Mouse (Mus musculus): ENCODE data around the gene Myh9.
"Not testable (repeated sequence)": the region's sequence is repeated elsewhere in the genome, so short reads cannot be mapped to it uniquely, and the experiment has no call there.

The Myh9 gene

DNA sequence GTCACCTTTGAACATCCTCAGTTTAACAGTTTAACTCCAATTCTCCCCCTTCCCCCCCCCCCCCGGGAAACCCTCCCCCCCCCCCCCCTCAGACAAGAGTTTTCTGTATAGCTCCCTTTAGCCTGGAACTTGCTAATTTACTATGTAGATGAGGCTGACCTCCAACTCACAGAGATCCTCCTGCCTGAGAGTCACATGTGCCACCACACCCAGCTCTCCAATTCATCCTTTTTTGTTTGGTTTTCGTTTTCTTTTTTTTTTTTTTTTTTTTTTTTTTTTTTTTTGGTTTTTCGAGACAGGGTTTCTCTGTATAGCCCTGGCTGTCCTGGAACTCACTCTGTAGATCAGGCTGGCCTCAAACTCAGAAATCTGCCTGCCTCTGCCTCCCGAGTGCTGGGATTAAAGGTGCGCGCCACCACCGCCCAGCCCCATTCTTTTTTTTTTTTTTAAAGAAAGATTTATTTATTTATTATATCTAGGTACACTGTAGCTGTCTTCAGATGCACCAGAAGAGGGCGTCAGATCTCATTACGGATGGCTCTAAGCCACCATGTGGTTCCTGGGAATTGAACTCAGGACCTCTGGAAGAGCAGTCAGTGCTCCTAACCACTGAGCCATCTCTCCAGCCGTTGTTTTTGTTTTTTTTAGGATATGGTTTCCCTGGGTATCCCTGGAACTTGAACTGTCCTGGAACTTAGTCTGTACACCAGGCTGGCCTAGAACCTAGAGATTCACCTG lies 25.4 kb upstream of the Myh9 start:
- DNase-seq: not testable (repeated sequence)

DNA sequence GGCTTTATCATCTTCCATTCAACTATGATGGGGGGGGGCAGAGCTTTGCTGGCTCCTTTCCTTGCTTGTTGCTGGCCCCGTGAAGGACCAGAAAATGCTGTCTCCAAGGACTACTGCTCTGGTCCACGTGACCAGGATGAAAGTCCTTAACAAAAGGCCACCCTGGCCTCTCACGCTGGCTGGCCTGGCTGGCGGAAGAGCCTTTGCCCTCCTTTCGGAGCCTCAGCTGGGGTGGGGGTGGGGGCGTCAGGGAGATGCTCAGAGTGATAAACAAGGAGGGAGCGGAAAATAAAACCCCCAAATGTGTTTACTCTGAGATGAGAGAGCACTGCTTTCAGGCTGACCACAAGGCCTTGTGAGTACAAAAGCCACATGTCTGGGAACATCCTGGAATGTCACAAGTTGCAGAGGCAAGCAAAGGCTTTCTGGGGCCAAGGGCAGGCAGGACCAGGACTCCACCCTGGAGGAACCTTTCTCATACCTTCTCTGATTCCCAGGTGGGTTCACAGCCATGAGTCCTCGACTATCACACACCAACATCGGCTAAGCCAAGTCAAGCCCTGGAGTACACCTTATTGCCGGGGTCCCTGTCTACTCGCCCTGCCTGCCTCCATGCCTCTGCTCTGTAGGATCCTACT lies 24.7 kb upstream of the Myh9 start:
- DNase-seq: peak in 1 of 2 experiments; percentile 37

DNA sequence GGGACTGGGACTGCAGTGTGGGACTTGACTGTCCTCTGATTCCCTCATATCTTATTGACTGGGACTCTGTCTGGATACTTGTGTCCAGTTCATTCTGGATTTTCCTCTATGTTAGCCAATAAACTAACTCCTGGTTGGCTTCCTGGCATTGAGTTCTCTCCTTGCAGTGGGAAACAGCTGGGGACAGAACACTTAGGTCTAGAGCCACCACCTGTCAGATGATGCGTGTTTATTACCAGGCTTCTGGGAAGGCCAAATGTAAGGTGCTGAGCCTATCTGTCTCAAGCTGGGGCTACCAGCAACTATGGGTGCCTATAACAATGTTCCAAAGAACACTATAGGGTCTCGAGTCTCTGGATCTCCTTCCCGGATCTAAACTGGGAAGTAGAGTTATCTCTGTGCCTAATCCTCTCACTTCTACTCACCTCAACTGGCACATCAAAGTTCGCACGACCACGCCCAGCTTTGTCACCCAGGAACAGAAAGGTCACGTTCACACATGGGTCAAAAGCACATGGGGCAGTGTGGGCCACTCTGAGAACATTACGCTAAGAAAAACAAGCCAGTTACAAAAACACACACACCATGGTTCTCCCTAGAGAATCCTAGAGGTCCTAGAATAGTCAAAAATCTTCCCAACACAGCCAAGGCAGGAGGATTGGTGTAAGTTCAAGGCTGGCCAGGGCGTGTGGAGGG lies 22.2 kb upstream of the Myh9 start:
- DNase-seq: no peak

DNA sequence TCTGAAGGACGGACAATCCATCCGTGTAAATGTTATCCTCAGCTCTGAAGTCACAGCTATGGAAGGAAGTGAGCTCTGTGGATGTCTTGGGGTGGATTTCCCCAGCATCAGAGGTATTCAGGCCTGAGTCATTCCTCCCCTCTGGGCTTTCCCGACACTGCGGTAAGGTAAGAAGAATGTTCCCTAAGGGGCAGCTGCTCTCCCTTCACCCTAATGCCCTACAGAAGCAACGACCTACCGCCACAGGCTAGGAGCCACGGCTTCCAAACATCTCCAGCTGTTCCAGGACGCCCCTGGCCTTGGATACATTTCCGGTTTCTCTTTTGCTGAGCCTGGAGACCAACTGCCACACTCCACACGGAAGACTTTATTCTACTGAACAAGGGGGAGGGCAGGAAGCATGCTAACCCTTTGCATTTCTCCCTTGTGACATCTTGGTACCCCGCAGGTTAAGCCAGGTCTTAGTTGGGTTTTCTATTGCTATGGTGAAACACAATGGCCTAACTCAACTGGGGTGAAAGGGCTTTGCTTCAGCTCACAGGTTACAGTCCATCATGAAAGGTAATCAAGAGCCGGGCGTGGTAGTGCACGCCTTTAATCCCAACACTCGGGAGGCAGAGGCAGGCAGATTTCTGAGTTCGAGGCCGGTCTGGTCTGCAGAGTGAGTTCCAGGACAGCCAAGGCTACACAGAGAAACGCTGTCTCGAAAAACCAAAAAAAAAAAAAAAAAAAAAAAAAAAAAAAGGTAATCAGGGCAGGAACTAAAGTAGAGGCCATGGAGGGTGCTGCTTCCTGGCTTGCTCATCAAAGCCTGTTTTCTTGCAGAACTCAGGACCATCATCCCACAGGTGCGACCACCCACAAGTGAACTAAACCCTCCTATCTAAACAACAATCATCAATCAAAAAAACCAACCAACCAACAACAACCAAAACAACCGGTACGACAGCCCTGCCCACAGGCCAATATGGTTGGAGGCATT lies 21.3 kb upstream of the Myh9 start:
- no peak for DNase-seq

- DNase-seq: no peak
These were observed 18.2 kb upstream of the Myh9 start for GRCm38 (mm10) chr15:77860081-77860665.

DNA sequence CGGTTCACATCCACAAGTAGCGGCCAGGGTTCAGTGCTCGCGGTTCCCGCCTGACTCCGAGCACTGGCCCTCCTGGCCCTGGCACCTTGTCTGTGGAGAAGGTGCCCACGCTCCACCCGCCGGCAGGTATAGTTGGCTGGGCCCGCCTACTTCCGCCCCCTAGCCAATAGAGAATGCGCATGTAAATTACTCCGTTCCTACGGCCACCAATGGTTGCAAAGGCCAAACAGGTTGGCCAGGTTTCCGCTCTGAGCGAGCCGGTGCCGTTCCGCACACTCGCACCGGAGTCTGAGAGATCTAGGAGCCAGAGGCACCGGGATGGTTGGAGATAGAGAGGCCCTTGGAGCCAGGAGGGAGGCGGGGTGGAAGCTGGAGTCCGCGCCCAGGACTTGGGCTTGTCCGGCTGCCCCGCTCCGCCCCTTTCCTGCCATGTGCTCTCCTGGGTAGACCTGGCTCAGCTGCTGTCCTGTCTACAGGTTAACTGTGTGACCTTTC lies 15.7 kb upstream of the Myh9 start:
- peak; percentile 85 to 93 for DNase-seq

- peak; percentile 70 to 77 for DNase-seq
These were observed 14.6 kb upstream of the Myh9 start for GRCm38 (mm10) chr15:77856541-77856940.

GRCm38 (mm10) chr15:77855301-77855700 lies 13.3 kb upstream of the Myh9 start:
- peak; percentile 64 to 72 for DNase-seq

DNA sequence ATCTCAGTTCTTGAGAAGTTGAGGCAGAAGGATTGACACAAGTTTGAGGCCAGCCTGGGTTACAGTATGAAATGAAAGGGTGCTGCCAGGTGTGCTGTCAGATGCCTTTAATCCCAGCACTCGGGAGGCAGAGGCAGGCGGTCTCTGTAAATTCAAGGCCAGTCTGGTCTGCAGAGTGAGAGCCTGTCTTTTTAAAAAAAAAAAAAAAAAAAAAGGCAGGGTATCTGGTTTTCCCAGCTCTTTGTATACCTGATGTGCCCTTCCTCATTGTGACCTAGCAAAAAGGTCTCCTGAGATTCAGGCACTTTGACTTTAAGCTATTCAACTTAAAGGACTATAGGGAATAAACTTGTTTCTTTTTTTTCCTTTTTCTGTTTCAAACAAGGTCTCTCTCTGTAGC lies 10.0 kb upstream of the Myh9 start:
- DNase-seq: no peak

DNA sequence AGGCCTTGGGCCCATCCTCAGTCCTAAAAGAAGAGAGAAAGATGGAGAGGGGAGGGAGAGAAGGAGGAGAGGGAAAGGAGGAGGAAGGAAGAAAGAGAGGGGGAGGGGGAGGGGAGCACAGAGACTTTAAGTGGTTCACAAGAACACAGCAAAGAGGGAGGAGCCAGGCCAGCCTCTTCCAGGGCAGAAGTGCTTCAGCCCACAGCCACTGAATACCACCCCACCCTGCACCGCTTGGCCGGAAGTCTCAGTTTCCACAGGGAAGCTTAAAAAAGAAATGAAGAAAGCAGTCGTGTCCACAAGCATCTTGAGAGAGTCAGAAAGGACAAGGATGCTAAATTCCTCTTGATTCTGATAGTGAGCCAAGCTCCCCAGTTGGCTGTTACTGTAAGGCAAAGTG lies 9.2 kb upstream of the Myh9 start:
- peak; percentile 68 to 75 for DNase-seq

DNA sequence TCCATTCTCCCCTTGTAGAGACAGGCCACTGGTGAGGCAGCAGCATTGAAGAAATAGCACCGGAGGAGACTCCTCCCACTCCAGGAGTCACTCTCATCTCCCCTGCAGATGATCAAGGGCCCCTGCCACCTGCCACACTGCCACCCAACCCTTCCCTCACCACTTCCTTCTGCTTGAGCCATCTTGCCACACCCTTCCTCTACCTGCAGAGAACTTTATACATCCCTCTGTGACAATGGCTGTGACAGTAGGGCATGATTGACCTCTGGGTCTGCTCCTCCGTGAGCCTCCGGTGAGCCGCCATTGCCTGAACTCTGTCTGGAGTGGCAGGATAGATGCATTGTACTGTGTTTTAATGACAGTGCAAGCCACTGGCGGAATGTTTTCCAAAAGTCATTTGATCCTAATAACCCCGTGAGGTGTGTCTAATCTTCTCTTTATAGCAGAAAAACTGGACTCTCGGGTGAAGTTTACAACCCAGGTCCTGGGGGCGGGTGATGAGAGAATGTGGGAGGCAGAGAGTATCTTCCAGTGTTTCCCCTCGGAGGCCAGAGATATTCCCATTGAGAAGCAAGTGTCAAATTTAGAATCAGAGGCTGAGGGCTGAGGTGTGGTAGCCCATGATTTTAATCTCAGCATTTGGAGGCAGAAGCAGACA lies 7.7 kb upstream of the Myh9 start:
- DNase-seq: peak in 1 of 2 experiments; percentile 53

DNA sequence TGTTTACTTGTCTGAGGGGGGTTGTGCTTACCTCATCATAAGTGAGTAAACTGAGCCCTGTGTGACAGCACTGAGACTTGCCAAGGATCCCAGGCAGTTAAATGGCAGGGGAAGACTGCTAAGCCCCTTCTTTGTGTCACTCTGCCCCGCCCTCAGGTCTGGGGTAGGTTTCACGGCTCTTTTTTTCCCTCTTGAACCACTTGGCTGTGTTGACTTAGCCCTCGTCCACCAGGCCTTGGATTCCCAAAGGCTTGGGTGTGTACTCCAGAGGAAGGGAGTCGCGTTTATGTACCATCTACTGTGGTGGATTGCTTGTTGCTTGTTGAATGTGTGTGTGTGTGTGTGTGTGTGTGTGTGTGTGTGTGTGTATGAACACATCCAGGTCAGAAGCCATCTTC lies 7.1 kb upstream of the Myh9 start:
- peak in 1 of 2 experiments; percentile 62 for DNase-seq

GRCm38 (mm10) chr15:77848415-77849038 lies 6.6 kb upstream of the Myh9 start:
- DNase-seq: no peak

DNA sequence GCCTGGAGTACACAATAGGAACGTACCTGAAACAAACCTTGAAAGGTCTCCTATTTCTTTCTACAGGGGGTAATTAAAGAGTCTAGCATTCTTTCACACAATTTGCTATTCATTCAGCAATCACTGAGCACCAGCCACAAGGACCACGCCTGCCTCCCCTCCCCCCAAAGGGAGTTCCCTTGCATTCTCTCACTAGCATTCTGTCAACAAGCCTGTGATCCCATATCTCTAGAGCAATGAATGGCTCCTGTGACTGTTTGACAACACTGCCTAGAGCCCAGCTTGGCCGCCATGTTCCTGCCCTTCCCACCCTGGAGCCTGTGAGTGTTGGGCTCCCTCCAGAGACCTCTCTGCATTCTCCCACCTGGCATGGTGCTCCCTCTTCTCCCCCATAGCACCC lies 5.9 kb upstream of the Myh9 start:
- peak in 1 of 2 experiments; percentile 61 for DNase-seq

DNA sequence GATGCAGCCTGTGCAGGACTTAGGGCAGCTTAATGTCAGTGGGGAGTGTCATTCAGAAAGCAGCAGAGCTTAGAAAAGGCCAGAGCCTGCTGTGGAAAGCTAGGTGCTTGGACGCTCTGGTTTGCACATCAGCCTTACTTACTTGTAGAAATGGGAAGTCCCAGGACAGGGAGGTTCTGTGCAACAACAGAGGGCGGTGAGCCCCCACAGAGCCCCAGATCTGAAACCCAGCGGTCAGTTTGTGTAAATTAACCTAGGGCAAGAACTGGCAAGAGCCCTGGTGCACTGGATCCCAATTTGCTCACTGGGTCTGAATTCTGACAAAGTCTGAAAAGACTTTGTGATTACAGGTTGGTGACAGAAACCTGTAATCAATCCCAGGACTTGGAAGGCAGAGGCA lies 5.1 kb upstream of the Myh9 start:
- no peak for DNase-seq

DNA sequence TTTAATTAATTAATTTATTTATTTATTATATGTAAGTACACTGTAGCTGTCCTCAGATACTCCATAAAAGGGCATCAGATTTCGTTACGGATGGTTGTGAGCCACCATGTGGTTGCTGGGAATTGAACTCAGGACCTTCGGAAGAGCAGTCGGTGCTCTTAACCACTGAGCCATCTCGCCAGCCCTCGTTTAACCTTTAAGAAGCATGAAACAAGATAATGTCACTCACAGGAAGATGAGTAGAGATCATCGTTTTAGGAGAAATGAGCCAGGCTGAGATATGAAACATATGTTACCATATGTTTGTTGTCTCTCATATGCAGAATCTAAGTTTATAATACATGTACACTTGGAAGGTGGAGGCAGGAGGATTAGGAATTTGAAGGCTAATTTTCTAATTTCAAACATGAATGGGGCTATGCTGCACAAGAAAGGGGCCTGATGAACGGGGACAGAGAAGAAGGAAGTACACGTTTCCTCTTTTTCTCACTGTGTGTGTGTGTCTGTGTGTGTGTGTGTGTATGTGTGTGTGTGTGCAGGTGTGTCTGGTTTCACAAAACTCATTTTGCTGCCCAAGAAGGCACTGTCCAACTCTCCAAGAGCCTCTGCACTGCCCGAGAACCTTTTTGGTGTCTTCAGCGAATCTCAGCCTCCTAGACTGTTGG lies 4.1 kb upstream of the Myh9 start:
- DNase-seq: not testable (repeated sequence)

DNA sequence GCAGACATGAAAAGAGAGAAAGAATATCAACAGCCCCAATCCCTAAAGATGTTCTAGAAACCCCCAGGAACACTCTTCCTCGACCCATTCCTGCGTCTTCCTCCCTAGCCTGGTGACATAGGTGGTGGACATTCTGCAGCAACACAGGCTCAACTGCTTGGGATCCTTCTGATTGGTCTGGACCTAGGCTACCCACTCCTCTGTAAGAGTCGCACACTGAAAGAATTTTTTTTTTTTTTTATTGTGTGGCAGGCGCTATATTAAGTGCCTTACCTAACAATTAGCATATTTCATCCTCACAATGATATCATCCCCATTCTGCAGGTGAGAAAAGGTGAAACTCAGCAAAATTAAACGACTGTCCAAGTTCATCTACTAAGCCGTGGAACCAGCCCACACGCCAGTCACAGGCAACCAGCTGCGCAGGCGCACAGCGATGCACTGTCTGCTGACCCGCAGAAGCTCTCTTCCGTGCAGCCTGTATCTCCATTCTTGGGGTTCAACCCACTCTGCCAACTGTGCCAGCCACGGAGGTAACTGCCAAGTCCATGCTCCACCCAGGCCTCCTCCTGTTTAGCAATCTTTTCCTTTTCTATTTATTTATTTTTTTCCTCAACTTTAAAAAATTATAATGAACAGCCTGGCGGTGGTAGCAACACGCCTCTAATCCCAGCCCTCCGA lies 3.1 kb upstream of the Myh9 start:
- peak in 1 of 2 experiments; percentile 37 for DNase-seq

GRCm38 (mm10) chr15:77844048-77844447 lies 2.1 kb upstream of the Myh9 start:
- DNase-seq: no peak

DNA sequence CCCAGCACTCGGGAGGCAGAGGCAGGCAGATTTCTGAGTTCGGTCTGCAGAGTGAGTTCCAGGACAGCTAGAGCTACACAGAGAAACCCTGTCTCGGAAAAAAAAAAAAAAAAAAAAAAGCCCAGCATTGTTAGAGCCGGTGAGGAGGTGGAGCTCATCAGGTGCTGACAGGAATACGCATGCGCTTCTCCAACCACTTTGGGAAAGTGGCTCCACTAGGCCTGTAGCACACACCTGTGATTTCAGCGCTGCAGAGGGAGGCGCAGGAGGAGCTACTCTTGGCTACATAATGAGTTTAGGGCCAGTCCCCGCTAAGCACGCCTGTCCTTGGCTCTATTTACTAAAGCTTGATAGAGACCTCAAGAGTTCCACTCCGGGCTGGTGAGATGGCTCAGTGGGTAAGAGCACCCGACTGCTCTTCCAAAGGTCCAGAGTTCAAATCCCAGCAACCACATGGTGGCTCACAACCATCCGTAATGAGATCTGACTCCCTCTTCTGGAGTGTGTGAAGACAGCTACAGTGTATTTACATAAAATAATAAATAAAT lies 1.6 kb upstream of the Myh9 start:
- peak in 1 of 2 experiments; percentile 76 for DNase-seq

DNA sequence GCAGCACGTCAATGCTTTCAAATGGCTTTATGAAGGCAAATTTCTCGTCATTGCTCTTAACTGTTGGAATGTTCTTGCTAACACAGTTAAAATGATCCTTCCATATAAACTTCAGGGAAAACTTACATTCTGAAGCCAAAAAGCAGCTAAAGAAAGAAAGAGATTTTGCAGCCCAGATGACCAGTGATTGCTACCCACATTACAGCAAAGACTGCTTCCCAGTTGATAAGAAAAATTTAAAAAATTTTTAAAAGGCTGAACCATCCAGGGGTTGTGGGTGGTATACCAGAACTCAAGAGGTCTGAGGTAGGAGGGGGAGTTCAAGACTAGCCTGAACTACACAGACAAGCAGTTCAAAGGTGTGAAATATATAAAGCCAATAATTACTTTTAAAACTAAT lies 1.1 kb upstream of the Myh9 start:
- DNase-seq: no peak

Measured in lung, postnatal 4 days (tissue).